Mouse (Mus musculus) retina, postnatal 7 days (tissue): Measurements from ENCODE around the gene Smarcc2.
"Not testable (repeated sequence)": the region's sequence is repeated elsewhere in the genome, so short reads cannot be mapped to it uniquely, and the experiment has no call there.

ENCODE experiments used
- DNase-seq: peaks from one replicate; pipeline ENCODE4 v3.0.0-alpha.2; 2012; ENCODE audit warnings: low read depth, low spot score

Smarcc2 gene

GRCm38 (mm10) chr10:128493695-128494666 is 34.9 kb downstream of the Smarcc2 start, which contains the start of gene Myl6:
Gene Myl6 (minus strand): TSS chr10:128494145.
- peak; percentile 98 for DNase-seq

GRCm38 (mm10) chr10:128494667-128495245 is 35.7 kb downstream of the Smarcc2 start:
- DNase-seq, result no peak

GRCm38 (mm10) chr10:128495270-128495669 is 36.2 kb downstream of the Smarcc2 start:
- DNase-seq, result no peak

DNA sequence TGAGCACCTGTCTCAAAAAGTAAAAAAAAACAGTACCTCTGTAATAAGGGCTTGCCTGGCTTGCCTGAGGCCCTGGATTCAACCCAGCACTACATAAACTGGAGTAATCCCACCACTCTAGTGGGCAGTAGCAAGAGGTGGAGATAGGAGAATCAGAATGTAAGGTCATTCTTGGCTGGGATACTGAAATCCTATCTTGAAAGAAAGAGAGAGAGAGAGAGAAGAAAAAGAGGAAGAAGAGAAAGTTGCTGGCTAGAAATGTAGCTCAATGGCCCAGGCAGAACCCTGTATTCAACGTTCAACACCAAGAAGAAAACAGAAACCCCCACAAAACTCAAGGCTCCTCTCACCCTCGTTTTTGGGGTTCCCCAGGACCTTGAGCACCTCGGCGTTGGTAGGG is 36.9 kb downstream of the Smarcc2 start:
- DNase-seq, result no peak

GRCm38 (mm10) chr10:128496509-128497077 is 37.5 kb downstream of the Smarcc2 start:
- DNase-seq, result no peak

DNA sequence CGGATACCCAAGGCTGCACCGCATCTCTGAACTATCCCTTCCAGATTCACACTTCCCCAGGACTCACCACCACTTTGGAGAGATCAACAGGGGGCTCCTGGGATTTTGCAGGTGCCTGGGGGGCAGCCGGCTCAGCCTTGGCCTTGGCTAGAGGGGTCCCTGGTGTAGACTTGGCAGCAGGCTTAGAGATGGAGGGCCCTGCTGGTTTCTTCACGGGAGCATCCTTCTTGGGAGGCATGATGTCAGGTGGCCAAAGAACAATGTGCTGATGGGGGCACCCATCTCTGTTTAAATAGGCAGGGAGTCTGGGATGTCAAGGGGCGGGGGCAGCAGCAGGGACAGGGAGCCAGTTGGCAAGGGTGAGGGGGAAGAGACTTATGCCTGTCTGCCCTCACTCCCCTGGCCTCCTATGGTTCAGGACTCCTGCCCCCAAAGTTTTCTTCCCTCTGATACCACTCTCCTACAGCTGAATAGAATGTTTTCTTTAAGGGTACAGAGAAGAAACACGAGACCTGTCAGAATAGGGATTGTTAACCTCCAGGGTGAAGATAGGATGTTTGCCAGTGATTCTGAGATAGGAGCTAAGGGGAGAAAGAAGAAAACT is 38.2 kb downstream of the Smarcc2 start:
- DNase-seq, result no peak

DNA sequence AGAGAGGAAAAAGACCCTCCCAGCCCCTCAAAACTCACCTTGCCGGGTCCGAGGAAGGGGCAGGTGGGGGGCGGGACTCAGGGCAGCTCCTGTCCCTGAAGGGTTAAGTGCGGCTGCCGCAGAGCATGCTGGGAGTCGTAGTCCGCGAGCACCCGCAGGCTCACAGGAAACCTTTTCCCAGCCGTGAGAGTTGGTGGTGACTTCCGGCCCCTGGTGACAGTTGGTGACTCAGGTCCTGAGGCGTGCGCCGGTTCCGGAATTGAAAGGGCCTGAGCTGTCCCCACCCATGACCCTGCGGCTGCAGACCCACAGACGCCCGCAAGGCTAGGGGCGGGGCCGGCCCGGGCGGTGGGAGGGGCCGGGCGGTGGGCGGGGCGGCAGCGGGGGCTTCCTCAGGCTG is 39.5 kb downstream of the Smarcc2 start, which contains the start of gene Myl6b:
Gene Myl6b (minus strand): TSS at position 96 of the 400 bp plus-strand sequence.
- peak; percentile 87 for DNase-seq

- no peak for DNase-seq
These were observed 40.1 kb downstream of the Smarcc2 start for GRCm38 (mm10) chr10:128499116-128499671.

DNA sequence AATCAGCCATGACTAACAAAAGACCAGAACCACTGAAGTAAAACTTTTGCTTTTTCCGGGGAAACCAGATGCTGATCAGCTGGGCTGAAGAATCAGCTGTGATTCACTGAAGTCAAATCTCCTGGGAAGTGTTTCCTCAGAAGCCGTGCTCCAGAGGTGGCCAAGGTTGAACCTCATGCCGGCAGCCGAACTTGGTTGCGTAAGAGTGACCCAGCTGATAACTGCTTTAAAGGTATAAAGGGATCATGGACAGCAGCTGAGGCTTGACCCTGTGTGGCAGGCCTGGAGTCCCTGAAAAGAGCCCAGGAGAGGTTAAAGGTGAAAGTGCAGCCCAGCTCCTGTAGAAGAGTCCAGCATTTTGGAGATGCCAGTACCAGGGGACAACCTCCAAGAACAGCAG is 43.3 kb downstream of the Smarcc2 start:
- DNase-seq, result no peak

- DNase-seq, result no peak
These were observed 44.5 kb downstream of the Smarcc2 start for GRCm38 (mm10) chr10:128503532-128503931.

- DNase-seq, result no peak
These were observed 45.0 kb downstream of the Smarcc2 start for GRCm38 (mm10) chr10:128504012-128504411.

- DNase-seq, result no peak
These were observed 45.8 kb downstream of the Smarcc2 start for GRCm38 (mm10) chr10:128504641-128505370.

GRCm38 (mm10) chr10:128505371-128505667 is 46.3 kb downstream of the Smarcc2 start:
- DNase-seq, result not testable (repeated sequence)

DNA sequence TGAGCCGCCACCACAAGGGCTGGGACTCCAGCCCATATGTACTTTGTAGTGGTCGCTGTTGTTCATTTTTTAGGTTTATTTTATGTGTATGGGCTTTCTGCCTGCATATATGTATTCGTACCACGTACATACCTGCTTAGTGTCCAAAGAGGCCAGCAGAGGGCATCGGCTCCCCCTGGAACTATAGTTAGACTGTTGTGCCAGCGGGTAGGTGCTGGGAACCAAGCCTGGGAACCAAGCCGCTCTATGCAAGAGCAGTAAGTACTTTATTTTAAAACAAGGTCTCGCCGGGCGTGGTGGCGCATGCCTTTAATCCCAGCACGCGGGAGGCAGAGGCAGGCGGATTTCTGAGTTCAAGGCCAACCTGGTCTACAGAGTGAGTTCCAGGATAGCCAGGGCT is 46.9 kb downstream of the Smarcc2 start:
- DNase-seq, result no peak

DNA sequence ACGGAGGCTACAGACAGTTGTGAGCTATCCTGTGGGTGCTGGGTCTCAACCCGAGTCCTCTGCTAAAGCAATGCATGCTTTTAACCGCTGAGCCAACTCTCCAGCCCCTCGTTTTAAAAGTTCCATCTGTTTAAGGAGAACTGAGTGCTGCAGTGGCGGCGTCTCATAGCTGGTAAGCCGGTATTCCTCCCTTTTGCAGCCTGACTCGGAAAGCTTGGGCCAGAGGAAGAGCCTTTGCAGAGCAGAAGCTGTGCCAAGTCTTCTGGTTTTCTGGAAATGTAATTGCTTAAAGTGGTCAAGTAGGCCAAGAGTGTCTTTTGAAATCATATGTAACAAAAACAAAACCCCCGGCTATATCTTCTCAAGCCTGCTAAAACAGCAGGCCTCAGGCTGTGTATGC is 49.2 kb downstream of the Smarcc2 start:
- DNase-seq, result no peak

DNA sequence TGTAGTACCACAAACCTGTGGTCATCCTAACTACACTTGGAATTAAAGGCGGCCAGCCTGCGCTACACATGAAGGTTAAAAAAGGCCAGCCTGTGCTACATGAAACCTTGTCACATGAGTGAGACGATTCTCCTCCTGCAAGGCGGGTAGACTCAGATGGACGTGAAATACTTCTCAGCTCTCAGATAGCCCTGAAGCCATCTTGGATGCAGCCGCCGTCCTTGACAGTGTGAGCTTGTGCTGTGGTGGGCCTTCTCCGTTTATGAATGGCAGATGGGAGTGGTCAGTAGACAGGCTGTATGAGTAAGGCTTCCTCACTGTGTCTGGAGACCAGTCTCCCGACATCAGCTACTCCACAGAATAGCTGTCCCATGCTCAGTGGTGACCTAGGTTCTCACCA is 50.2 kb downstream of the Smarcc2 start:
- DNase-seq, result no peak

DNA sequence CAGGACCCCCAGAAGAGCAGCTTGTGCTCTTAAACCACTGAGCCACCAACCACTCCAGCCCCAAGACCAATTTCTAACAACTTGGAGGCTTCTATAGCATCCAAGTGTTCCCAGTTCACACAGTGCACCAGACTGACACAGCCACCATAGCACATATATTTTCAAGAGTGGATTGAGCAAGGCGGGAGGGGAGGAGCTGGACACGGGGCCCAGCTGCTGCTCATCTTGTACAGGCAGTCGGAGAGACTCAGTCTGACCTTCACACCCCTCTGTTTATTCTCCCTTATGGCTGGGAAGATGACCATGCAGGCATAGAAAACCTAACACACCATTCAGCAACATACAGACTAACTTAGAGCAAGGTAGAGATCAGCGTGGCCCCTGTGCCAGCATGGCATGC is 50.8 kb downstream of the Smarcc2 start:
- no peak for DNase-seq

DNA sequence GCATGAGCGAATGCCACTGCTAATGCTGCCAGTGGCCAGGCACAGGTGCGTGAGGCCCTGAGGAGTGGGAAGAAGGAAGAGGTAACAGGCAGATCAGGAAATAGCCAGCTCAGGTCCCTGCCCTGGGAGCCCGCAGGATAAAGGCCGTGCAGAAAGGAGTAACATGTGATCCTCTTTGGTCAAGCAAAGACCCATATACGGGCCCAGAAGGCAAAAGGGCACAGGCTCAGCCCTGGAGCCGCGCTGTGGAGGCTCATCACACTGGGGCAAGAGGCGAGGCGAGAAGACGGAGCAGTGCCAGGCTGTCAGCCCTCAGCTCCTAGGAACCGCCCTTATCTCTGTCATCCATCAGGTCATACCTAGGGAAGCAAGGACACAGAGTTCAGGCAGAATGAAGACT is 51.3 kb downstream of the Smarcc2 start:
- no peak for DNase-seq

- no peak for DNase-seq
These were observed 52.1 kb downstream of the Smarcc2 start for GRCm38 (mm10) chr10:128511189-128511588.

DNA sequence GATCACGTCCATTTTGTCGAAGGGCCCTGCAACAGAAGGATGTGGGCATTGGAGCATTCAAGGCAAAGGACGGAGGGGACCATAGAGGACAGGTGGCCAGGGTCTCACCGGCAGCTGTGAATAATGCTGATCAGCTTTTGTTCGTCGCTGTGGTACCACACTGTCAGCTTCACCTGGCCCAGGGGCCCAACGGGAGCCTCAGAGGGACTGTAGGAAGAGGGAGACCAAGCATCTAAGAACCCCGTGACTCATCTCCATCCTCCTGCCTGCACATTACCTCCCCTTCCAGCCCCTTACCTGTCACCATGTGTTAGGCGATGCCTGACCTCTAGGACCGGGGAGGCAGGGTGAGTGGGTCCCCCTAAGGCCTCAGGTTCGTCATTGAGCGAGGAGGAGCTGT is 52.7 kb downstream of the Smarcc2 start:
- DNase-seq, result no peak

DNA sequence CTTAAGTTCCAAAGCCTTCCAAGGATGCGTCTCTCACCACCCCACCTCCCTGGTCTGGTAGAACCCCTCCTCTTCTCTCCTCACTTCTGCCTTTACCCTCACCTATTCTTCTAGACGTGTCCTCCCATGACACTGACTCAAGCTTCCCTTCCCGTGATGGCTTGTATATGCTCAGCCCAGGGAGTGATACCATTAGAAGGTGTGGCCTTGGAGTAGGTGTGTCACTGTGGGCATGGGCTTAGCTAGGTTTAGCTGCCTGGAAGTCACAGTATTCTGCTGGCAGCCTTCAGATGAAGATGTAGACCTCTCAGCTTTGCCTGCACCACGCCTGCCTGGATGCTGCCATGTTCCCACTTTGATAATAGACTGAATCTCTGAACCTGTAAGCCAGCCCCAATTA is 56.0 kb downstream of the Smarcc2 start:
- DNase-seq, result no peak
